Mouse (Mus musculus): ENCODE data around the gene Ash1l.

Ash1l gene

DNA sequence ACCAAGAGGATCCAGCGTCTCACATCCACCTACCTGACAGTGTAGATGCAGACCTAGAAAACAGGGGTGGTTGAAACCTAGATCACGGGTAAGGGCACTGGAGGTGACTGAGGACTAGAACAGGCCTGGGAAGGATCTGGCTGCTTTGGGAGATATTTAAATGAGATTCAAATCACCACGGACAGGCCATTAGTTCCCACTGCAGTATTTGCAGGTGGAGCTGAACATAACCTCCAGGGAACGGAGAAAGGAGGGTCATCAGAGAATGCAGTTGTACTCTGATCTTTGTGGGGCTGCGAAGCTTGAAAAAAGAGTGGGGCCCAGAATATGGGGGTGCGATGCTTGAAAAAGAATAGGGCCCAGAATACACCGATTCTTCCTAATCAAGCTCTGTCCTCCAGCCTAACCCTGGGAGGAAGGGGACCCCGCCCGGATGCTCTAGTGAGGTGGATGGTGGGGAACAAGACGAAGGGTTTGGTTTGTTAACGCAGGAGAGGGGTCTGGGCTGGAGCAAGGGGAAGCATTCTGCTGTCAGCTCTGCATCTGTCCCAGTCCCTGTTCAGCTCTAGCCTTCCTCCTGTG, 142.2 kb downstream of the Ash1l start:
- no peak for DNase-seq

DNA sequence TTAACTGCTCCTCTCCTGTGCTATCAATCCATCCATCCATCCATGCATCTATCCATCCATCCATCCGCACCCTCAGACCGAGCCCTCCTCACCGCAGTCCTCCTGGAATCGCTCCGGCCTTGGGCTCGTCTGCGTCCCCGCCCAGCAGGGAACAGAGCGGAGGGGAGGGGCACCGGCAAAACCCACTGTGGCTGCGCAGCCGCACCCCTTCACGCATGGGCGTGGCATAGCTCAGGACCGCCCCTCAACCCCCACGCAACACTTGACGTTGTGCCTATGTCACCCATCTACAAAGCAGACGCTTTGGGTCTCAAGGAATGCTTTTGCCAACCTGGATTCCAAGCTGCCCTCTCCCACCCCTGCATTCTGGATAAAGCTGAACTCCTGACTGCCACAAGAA, 142.8 kb downstream of the Ash1l start, which contains the start of gene Rusc1:
TSS of gene Rusc1 (minus strand) at position 137 of the 400 bp plus-strand sequence.
- DNase-seq: peak; percentile 85 to 89

DNA sequence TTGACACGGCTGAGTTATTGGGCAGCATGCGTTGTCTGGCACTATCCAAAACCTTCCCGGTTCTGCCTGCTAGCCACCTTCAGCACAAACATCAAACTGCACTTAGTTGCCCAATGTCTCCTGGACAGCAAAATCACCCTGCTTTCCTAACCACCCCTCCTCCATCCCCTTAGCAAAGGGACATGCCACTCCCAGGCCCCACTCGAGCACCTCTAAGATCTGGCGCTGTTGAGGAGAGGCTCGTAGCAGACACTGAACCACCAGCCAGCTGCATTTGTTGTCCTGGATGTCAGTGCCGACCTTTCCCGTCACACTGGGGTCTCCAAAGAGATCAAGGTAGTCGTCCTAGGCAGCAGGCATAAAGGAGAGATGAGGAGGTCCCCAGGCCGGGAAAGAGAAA, 143.6 kb downstream of the Ash1l start:
- DNase-seq: no peak

DNA sequence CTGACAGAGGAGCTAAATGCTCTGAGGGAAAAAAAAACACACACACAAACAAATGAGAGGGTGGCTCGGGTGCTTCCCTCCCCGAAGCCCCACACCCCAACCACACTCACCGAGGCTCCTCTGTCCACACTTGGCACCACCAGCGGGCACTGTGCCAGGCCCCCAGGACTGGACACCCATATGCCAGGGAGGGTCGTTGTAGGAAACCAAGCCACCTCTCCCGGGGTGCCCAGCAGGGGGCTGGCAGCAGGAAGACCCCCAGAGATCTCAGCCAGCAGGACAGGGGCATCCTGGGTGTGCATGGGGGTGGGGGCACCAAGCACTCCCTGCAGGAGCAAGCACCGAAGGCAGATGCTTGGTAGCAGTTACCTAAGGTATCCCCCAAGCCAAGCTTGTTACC, 150.4 kb downstream of the Ash1l start, which contains the start of gene Gm43738:
TSS of gene Gm43738 (minus strand) at position 289 of the 400 bp plus-strand sequence.
- no peak for DNase-seq

DNA sequence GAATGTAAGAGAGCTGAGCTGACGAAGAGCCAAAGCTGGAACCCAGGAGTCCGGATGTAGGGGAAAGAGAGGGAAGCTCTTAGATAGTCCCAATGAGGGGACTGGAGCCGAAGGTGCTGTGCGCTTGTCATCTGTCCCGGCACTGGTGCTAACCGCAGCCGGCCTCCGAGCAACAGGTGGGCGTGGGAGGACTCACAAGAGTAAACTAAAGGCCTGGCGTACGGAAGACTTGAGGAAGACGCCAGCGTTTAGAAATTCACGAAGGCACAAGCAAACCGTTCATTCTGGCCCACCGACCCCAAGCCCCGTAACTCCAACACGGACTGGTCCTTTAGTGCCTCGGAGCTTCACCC, 151.0 kb downstream of the Ash1l start:
- no peak for DNase-seq

DNA sequence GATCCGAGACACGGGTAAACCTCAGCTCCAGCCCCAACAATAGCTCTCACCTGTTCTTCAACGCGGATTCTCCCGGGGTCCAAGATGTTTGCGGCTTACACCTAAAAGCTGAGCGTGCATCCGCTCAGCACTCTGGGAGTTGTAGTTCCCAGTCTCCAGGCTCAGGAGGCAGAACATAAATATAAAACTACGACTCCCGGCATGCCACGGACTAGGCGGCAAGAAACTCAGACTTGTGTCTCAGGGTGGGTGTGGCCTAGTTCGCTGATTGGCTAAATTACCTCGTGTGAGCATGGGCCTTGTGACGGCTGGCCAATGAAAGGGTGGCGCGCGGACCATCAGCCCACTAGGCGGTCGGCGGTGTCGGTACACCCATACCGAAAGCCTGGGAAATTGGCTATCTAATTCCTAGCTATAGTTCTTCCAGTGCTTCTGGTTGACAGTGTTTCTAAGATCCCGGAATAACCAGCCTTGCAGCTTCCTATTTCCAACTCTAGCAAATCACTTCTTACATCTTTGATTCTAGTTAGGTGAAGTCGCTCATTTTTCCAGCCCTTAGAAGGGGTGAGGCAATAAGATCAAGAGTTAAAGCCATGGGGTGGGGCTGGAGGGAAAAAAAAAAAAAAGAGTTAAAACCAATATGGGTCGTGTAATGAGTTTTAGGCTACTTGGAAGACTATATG, 151.5 kb downstream of the Ash1l start, which contains the start of gene Fdps:
TSS of gene Fdps (minus strand) at position 148 of the 683 bp plus-strand sequence.
- peak; percentile 97 to 100 for DNase-seq

DNA sequence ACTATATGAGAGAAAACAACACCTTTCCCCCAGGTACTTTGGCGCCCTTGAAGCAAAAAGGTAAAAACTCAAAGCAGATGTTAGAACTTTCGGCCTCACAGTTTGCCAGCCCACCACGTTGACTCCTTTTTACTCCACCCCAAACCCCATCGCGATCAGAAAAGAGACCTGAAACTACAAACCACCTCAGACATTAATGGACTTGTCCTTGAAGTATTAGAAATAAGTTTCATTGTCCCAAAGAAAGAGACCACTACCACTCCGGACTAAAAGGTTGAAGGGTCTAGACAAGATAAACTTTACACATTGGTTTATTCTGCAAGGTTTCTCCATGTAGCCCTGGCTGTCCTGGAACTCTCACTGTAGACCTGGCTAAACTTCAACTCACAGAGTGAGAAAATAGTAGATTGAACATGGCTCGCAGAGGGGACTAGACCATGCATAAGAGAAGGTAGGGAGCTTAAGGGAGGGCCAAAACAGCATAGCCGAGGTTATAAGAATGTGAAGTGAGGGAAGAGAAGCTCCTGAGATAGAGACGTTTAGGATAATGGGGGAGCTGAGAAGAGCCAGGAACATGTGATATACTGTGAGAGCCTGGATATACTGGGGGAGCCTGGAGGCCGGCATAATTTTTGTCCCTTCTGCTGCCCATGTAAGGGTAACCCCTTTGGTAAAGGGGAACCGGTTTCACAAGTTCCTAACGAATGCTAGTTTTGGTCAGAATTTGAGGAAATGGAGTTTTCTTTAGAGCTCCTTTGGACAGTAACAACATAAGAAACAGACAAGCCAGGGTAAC, 152.3 kb downstream of the Ash1l start:
- no peak for DNase-seq

DNA sequence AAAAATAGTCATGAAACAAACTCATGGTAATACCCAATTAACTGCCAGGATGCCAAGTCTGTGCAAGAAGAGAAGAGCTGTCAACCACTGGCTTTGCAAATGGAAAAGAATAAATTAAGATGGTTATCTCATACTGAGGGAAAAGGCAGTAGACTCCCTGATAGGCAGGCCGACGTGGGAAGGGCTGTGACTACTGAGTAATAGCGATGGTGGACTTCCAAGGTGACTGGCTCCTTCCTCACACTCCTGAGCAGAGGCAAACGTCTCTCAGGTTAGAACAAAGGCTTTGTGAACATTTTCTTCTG, 152.8 kb downstream of the Ash1l start:
- DNase-seq: no peak

DNA sequence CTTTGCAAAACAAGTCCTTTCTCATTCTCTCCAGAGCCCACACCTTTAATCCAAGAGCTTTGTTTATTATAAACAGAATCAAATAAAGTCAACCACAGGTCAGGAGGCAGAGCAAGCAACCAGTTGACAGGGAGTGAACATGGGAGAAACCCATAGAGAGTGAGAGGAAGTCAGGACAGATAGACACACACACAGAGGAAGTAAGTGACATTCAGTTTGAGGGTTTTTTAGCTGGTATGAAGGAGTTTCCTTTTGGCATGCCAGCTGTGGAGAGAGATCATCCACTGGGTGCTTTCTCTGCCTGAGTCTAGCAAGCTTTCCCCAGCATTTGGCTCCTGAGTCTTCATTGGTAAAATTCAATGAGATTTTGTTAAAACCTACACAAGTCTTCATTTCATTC, 156.5 kb downstream of the Ash1l start:
- DNase-seq: no peak

DNA sequence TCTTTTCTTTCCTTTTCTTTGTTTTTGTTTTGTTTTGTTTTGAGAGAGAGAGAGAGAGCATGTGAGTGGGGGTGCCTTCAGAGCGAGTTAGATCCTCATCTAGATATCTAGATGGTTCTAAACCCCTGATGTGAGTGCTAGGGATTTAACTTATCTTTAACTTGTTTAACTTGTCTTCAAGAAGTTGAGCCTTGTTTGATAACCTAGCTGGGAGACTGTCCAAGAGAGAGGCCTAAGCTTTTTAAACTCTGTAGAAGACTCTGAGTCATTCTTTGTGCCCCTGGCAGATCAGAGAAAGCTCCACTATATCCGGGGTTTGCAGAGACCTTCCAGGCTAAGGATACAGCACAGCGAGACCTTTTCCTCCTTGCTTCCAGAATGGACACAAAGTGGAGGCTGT, 157.1 kb downstream of the Ash1l start:
- no peak for DNase-seq

DNA sequence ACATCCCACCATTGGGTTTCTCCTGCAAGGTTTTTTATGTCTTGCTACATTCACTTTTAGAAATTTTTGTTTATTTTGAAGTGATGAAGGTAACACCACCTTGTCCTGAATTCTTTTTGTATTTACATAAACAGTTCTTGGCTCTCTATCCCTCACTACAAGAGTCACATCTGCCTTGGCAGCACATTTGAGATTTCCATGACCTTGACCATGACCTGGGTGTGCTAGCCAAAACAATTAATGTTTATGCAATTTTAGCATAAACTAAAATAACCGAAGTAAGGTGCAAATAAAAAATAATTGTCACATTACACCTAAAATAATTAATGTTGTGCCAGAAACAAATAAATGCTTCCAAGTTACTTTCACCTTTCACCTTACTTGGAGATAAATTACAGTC, 157.7 kb downstream of the Ash1l start:
- no peak for DNase-seq

DNA sequence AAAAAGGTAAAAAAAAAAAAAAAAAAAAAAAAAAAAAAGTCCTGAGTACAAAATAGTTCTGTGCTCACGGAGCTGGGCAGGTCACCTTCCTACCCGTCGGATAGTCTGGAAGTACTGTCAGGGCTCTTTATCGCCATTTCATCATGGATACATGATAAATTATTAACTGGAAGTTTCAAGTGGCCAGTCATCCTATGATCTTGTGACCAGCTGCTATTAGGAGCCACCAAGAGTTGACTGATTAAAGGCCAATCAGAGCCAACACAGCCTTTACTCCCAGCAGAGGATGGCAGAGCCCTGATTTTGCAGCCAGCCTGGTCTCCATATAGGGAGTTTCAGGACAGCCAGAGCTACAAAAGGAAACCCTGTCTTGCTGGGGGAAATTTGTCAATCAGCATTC, 162.6 kb downstream of the Ash1l start:
- DNase-seq: peak; percentile 30 to 66

DNA sequence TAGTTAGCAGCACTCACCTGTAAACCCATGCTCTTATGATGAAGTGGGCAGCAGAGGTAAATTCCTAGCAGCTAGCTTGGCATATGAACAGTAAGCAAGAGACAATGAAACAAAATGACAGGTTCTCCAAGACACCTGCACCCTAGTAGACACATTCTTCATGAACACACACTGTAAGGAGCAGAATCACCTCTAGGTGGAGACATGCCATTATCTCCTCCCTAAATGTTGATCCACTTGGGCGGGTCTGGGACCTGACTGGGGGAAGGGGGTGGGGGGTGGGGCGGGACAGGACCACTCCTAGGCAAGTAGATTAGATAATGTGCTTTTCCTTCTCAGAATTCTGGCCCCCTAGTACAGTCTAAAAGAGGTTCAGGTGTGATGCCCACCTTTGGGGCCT, 165.1 kb downstream of the Ash1l start:
- peak; percentile 50 to 54 for DNase-seq

DNA sequence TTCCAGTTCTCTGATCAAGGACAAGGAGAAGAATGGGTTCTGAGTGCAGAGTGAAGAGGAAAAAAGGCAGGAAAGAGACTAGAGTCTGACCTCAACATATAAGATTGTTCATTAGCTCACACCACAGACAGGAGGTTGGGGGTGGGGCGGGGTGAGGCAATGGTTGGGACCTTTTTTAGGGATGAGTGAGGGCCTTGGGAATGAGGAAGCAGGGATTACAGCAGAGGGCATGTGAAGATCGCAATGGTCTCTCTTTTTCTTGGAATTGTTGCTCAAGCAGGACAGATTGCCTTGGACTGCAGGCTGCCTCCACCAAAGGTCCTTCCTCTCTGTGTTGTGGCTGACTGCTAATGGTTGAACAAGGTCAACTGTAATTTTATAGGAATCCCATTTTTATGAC, 172.9 kb downstream of the Ash1l start:
- peak in 1 of 2 experiments; percentile 40 for DNase-seq

DNA sequence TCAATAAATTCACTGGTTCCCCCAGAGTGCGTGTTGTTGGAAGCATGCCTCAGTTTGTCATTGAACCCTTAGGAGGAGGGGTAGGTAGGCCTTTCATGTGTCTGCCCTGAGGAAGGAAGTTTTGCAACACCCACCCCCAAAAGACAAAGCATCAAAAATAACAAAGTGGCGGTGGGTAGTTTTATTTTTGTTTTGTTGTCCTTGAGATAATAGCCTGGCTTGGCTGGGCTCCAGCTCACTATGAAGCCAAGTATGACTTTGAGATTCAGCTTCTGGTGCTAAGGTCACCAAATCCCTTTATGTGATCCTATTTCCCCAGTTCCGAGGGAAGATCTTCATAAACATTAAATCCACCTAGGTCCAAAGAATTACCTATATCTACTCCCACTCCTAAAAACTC, 173.8 kb downstream of the Ash1l start:
- peak in 1 of 2 experiments; percentile 60 for DNase-seq

DNA sequence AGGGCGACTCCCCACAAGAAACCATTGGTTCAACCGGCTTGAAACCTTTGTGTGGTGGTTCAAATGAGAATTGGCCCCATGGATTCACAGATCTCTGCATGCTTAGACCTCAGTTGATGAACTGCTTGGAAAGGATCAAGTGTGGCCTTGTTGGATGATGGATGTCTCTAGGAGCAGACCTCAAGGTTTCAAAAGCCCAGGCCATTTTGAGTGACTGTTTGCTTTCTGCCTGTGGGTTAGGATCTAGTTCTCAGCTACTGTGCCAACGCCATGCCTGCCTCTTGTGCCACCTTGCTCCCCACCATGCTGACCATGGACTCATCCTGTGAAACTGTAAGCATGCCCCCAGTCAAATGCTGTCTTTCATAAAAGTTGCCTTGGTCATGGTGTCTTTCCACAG, 175.6 kb downstream of the Ash1l start:
- DNase-seq: no peak

All from kidney, postnatal 36 days (tissue).